Mouse (Mus musculus) ES-CJ7 (cell line): ENCODE measurements around the gene Gm28035.

Experiments used
- DNase-seq: peaks from one replicate; pipeline ENCODE4 v3.0.0; 2011; ENCODE audit warnings: low read depth, low spot score

Gene Gm28035

DNA sequence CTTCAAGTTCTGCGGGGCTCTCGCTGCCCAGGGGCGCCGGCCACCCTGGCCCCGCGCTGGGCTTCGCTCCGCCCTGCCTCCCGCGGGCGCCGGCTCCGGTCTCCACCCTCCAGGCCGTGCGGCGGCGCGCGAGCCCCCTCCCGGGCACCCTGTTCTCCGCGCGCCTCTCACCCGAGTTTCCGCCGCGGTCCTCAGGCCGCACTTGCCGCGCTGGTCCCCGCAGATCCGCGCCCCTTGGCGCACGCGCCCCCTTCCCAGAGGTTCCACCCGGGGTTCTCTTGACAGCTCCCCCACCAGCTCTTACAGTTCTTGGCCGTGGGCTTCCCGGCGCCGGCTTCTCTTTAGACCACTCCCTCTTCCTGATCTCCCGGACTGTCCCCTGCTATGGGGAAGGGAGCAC, 2.5 kb upstream of the Gm28035 start:
- DNase-seq = peak; percentile 55

DNA sequence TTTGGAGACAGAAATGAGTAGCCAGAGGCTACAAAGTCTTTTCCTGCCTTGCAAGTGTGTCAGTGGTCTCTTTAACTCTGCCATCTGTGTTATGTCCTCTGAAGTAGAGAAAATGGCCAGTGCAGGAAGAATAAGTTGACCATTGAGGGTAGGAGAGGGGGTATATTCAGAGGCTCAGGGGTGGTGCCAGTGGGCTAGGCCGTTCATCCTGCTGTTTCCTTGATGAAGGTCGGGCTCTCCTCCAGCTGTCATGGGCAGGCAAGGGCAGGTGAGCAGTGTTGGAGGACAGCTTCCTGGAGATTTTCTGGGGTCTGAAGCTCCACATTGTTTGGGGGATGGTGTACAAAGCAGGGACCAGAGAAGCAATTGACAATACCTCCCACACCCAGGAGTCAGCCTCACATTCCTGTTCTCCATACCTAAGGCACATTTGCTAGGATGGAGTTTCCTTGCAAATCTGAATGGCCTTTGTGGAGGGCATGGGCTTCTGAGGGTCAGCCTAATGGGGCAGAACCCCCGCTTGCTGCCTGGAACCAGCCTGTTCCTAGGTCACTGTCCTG, 1.4 kb upstream of the Gm28035 start:
- no peak for DNase-seq

DNA sequence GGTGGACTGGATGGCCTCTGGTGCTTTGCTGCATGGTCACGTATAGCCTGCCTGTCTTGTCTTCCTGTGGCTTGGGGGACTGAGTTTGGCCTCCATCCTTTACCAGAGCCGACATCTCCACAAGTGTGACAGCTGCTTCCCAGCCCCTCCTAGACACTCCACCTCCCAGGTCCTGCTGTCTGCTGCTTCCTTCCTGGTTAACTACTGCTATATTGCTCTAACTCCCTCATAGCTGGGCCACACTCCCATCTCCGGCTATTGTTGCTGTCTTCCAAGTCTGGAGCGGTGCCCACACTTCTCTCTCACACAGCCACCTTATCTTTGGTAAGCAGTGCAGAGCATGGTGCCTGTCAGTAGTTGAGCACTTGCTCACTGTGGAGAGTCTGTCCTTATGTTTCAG, 590 bp upstream of the Gm28035 start:
- DNase-seq = no peak

DNA sequence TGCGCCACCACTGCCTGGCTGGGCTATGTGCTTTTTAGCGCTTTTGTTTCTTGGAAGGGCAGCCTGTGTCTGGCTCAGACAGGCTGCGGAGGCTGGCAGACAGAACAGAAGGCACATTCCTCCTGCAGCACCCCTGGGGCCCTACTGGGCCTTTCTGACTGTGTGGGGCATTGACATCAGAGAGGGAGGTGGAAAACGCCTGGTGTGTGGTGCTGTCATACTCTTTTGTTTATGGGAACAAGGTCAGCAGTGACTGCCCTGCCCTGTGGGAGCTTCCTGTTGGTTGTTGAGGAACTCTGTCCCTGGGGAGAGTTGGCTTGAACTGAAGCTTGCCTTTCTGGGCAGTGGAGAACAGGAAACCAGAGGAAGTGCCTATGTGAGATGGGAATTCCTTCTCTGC, 2.1 kb downstream of the Gm28035 start:
- DNase-seq = peak; percentile 82

DNA sequence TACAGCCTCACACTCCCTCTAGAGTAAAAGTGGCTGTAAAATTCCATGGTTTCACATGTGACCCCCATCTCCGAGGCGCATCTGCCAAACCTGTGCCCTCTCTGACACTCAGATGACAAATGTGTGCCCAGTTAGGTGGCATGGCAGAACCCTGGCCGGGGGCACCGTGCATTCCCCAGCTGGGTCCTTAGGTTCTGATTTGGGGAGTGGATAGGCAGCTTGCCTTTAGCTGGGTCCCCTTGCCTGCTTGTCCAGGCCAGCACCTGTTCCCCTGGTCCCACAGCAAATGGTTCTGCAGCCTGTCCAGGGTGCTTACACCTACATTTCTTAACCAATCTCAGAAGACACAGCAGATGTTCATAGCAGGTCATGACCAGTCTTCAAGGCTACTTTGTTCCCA, 3.0 kb downstream of the Gm28035 start:
- no peak for DNase-seq

DNA sequence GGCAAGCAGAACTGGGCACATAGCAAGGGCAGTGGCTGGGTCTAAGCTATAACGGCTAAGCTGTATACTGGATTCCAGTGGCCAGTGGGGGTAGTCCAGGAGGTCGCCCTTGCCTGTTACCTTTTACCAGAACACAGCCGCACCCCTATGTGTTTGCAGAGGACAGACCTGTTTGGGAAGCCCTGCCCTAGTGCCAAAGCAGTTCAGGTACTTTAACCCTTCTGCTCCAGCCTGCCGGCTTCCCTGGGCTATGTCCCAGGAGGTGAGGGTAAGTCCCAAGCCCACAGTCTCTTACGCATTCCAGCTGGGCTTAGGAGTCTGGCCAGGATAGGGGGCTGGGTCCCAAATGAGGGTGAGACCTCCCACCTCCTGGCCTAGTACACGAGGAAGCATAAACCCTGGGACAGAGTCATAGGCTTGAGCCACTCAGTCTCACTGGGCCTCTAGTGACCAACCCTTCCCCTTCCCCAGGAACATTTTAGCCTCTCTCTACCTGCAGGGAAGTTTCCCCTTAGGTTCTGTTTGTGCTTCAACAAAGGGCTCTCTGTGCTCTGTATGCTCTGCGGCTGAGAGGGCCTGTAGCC, 4.3 kb downstream of the Gm28035 start:
- DNase-seq = no peak

DNA sequence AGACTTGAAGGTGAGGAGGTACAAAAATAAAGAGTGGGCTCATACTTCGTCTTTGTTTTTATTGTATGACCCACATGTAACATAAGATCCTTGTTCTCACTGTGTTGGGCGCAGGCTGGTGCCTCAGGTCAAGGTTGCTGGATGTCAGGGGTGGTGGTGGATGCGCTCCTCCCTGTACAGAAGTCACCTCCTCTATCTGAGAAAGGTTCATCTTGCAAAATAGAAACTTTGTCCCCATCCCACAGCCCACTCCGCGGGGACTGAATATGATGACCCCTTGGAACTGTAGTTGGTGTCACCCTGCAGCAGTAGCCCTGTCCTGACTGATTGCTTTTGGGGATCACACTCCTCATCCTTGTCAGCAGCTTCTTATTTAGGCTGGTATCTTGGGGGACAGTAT, 6.7 kb downstream of the Gm28035 start:
- DNase-seq = no peak

DNA sequence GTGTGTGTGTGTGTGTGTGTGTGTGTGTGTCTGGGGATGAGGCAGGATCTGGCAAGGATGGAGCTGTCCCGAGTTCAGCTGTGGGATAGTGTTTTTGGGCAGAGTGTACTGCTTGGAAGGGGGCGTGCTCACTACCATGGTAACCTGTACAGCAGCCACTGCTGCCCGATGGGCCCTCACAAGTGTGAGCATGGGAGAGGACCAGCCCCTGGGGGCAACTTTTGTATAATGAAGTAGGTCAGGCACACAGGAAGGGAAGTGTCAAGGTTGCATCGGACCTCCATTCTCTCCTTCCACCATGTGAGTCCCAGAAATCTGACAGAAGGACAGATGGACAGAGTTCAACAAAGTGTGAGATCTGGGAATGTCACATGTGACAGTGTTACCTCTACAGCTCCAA, 7.3 kb downstream of the Gm28035 start:
- DNase-seq = no peak

DNA sequence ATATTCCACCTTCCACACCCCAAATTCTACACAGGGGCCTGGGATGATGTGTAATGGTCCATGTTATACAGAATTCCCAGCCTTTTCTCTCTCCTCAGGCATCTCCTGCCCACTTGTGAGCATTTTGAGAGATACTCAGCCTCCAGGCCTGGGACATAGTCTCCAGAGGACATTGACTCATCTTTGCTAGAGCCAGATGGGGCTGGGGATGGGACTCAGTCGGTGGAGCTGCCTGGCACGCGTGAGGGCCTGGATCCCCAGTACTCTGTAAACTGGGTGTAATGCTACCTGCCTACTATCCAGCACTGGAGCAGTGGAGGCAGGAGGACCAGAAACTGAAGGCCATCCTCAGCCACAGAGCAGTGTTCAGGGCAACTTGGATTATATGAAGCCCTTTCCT, 8.8 kb downstream of the Gm28035 start:
- DNase-seq = no peak

DNA sequence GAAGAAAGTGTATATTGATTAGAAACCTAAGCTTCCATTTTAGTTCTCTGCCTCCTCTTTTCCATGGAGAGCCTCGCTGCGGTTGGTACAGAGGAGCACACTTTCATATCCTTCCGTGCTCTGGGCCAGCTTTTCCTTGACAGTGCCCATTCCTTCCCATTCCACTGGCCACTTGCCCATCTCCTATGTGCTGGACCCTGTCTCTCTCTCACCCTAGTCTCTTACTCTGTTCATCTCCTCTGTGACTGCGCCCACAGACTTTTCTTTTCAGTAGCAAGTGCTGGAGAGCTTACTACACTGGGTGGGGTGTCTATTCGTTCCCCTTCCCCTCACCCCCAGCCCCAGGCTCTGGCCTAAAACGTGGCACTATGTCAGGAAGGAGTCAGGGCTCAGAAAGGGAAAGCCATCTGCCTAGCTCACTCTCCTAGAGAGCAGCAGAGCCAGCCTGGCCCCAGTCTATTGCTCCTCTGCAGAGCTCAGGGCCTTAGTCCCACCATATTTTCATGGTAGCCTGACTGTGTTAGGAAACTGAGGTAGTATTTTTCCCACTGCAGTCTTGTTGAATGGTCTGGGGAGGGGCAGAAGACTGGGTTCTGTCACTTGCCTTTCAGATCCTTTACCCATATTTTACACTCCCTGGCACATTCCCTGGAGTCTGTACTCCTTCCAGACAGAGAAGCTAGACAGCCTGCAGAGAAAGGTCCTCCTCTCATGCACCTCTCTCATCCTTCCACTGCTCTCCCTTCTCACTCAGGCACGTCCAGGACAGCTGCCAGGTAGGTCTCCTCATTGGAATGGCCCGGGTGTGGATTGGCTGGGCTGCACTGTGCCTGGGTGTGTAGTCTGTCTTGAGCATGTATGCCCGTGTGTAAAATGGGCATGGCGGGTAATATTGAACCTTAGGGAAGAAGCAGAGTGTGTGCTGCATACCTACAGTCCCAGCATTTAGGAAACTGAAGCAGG, 10.1 kb downstream of the Gm28035 start:
- DNase-seq = no peak

DNA sequence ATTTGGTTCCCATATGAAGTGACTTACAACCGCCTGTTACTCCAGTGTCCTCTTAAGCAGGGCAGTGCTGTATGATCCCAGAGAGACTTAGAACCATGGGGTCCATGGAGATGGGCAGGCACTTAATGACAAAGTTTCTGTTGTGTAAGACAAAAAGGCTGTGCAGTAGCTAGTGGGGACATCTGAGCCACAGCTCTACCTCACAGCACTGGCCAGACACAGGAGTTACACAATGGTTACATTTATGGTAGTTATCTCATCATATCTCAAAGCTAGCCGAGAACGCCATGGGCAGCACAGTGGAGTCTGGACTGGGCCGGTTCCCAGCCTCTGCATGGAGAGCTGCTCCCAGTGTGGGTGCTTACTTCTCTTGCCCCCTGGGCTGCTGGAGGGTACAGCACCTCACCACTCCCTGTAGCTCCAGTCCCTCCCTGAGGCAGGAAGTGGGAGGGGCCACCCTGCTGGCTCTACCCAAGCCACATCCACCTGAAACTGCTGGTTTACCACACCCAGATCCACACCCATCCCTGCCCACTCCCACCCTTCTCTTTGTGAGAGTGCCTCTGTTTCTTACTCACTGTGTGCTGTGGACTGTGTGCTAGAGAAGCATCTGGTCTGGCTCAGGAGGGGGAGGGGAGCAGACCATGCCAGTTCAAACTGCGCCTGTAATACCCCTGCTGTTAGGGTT, 11.2 kb downstream of the Gm28035 start:
- DNase-seq = peak; percentile 91

DNA sequence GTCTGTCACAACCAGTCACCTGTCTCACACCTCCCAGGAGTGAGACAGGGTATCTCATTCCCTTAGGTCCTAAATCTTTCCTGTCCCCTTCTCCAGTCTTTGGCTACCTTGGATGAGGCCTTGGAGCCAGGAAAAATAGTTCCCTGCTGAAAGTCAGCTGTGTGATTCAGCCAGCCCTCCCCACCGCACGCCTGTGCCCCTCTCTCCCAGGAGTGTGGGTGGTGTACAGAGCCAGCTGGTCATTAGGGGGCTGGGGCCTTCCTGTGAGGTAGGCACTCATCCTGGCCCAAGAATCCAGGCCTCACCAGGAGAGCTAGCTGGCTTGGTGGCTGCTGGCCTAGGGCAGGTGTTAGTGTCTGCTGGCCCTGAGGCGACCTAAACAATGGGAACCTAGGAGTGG, 12.2 kb downstream of the Gm28035 start:
- no peak for DNase-seq

DNA sequence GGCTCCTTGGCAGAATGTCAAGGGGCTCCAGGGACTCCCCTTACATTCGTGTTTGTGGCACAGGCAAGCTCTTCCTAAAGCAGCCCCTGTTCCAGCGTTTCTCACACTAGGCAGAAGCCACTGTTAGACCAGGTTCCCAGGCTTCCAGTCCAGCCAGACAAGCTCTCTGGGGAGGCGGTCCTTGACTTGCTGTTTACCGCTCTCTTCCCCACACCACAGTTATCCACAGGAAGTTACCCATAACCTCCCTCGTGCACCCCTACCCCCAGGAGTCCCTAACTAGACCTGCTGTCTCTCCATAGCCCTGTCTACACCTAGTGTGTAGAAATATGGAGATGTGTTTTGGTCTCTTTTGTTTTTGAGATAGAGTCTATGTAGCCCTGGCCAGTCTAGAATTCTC, 13.4 kb downstream of the Gm28035 start:
- no peak for DNase-seq

DNA sequence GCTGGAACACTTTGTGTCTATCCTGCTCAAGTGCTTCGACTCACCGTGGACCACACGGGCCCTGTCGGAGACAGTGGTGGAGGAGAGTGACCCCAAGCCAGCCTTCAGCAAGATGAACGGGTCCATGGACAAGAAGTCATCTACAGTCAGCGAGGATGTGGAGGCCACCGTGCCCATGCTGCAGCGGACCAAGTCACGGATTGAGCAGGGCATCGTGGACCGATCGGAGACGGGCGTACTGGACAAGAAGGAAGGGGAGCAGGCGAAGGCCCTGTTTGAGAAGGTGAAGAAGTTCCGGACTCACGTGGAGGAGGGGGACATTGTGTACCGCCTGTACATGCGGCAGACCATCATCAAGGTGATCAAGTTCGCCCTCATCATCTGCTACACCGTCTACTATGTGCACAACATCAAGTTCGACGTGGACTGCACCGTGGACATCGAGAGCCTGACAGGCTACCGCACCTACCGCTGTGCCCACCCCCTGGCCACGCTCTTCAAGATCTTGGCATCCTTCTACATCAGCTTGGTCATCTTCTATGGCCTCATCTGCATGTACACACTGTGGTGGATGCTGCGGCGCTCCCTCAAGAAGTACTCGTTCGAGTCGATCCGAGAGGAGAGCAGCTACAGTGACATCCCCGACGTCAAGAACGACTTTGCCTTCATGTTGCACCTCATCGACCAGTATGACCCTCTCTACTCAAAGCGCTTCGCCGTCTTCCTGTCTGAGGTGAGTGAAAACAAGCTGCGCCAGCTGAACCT, 15.4 kb downstream of the Gm28035 start:
- no peak for DNase-seq

DNA sequence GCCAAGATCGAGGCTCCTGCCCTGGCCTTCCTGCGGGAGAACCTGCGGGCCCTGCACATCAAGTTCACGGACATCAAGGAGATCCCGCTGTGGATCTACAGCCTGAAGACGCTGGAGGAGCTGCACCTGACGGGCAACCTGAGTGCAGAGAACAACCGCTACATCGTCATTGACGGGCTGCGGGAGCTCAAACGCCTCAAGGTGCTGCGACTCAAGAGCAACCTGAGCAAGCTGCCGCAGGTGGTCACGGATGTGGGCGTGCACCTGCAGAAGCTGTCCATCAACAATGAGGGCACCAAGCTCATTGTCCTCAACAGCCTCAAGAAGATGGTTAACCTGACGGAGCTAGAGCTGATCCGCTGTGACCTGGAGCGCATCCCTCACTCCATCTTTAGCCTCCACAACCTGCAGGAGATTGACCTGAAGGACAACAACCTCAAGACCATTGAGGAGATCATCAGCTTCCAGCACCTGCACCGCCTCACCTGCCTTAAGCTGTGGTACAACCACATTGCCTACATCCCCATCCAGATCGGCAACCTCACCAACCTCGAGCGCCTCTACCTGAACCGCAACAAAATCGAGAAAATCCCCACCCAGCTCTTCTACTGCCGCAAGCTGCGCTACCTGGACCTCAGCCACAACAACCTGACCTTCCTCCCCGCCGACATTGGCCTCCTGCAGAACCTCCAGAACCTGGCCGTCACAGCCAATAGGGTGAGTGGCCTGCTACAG, 16.4 kb downstream of the Gm28035 start:
- DNase-seq = no peak

DNA sequence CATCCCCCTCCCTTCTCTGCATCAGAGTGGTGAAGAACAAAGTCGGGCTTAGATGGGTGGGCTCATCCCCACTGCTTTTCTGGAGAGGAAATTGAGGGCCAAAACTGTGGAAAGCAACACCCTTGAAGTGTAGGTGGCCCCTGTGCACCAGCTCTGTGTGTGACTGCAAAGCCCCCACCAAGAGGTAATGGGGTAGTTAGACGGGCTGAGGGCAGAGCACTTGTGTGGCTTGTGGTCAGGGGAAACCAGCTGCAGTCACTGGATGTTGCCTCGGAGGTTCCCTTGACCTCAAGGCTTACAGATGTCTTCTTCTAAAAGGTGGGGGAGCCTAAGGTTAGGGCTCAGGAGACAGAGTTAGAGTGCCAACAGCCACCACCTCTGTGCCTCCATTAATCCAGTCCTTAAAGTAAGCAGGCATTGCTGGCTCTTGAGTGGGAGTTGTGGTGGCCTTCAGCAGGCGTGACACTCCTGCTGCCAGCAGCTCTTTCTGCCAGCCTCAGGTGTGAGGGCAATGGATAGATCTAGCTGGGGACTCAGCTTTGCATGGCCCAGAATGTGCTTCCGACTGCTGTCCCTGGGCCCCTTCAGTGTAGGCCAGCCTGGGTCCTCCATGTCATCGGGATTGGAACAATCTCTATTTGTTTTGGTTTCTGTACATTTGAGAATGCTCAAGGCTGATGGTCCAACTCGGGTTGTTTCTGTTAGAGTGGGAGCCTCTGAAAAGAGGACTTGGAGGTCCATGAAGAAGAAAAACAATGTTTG, 17.5 kb downstream of the Gm28035 start:
- no peak for DNase-seq

DNA sequence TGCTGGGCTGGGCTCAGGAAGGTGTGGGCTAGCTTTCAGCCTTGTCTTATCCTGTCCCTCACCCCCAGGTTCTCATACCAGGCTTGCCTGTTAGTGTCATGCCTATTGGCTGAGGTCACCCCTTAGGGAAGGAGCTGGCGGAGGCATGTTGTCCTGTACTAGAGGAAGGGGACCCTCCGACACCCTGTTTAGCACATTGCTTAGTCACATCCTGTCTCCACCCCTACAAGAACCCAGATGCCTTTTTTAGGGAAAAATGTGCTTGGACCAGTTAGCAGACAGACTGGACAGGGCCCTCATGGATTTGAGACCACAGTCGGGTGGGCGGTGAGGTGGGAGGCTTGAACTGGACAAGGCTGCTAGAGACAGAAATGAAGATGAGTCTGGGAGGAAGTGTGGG, 18.2 kb downstream of the Gm28035 start:
- no peak for DNase-seq

DNA sequence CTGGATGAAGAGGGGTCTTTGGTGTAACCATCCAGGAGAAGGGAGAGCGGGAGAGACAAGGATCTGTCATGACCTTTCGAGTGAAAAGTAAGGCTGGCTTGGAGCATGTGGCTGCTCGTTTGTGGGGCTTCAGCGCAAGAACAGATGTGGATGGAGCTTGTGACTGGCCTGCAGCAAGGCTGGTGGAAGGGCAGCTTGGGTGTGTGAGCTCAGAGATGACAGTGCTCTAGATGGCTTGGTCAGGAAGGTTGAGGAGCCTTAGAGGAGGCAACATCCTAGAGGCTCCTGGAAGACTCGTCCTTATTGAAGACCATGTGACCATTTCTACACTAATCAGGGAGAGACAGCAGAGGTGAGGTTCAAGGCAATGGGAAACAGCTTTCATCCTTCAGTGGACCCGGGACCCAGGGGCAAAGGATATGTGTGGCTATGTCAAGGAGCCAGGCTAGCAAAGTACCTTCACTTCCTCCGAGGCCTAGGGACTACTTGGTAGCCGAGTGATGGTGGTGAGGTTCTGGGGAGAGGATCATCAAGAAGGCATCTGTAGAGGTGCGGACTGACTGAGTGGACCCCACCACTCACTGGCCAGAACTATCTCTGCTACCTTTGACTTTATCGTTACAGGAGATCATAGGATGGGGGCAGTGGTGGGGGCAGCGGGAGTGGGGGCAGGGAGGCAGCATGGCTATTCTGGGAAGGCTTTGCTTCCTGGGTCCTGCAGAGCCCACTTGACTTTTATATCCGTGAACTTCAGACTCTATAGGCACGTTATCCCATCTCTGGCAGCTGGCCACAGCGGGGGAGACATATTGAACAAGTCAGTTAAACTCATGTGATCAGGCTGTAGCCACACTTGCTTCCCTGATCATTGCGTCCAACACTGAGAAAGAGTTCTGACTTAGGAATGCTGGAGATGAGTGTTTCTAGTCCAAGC, 19.0 kb downstream of the Gm28035 start:
- DNase-seq = no peak
